Mouse (Mus musculus): ENCODE results near the gene Chd2.
"Not testable (repeated sequence)": the region's sequence is repeated elsewhere in the genome, so short reads cannot be mapped to it uniquely, and the experiment has no call there.

Gene Chd2

DNA sequence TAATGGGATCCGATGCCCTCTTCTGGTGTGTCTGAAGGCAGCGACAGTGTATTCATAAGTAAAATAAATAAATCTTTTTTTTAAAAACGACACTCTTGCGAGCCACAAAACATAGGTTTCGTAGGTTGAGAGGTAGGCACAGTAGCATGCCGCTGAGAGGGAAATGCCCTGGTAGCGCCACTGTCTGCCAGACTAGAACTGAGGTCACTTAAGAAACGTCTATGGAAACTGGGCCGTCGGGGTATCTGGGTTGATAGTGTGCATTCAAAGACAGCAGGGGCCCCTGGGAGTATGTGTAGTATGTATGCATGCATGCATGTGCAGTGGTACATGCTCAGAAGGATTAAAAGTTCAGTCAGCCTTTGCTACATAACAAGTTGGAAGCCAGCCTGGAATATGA is 21.4 kb downstream of the Chd2 start:
- no peak for DNase-seq

DNA sequence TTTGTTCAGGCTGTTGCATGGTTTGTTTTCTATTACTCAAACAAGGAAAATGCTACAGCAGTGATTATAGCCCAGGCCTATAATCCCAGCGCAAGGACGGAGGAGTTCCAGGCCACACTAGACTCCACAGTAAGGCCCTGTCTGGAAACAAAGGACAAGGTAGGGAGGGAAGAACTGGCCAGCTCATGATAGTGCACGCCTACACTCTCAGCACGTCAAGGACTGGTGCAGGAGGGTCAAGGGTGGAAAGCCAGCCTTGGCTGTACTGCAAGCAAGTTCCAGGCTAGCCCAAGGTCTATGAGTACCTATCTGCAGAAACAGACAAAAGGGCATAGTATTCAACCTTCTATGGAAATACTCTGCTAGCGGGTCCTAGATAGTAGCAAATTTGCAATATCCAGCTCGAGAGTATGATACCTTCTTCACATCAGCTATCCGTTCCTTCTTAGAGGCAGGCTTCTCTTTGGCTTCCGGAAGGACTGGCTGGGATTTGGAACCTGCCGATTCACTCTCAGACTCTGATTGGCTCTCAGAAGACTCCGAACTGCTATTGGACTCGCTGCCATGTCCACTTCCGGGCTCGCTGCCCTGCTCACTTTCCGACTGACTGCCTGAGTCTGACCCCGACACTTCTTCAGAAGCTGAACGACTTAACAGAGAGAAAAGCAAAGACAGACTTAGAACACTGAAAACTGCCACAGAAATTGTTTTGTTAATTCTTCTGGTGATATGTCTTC is 22.4 kb downstream of the Chd2 start:
- no peak for DNase-seq

DNA sequence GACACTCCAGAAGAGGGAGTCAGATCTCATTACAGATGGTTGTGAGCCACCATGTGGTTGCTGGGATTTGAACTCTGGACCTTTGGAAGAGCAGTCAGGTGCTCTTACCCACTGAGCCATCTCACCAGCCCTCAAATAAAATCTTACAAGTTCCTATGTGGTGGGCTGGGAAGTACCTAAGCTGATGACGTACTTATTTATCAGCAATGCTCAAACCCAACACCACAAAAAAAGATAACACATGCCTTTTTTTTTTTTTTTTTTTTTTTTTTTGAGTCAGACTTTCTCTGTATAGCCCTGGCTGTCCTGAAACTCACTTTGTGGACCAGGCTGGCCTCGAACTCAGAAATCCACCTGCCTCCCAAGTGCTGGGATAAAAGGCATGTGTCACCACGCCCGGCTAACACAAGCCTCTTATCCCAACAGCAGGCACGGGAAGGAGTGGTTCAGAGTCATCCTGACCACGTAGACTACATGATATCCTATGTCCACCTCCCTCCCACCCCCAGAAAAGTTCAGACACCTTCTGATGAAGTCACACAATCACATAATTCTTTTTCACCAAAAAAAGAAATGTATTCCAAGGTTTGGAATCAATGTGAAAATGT is 23.2 kb downstream of the Chd2 start:
- not testable (repeated sequence) for DNase-seq

DNA sequence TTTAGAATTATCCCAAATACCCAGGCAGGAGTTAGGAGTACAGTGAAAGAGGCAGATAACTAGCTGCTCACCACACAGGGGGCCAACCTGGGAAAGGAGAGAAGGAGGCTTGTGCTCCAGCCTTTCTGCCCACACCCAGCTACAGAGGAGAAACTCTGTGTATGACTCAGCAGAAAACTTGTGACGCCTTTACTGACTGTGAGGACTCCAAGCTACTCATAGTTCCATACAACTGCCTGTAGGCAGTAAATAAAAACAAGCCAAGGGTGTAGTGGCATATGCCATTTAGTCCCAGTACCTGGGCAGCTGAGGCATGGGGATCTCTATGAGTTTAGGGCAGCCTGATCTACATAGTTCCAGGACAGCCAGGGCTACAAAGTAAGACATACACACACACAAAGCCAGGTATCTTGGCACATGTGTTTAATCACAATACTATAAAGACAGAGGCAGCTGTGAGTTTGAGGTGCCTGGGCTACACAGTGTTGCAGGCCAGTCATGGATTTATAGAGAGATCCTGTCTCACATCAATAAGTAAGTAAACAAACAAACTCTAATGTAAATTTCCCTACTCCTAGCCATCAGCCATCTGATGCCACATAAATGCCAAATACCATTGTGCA is 24.1 kb downstream of the Chd2 start:
- DNase-seq: no peak

DNA sequence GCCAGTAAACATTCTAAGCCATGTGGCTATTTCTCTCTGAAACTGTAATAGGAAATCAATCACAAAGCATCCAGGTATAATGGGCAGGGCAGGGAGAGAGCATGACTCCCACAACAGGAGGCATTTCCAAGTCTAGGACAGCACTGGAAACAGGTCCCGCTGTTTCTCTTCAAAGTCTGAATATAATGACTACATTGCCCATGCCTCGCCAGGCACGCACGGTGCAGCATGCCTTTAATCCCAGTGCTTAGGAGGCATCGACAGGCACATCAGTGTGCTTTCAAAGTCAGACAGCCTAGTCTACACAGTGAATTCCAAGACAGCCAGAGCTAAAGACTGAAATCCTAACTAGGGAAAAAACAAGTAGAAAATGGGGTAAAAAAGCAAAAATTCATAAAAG is 24.8 kb downstream of the Chd2 start:
- DNase-seq: no peak

DNA sequence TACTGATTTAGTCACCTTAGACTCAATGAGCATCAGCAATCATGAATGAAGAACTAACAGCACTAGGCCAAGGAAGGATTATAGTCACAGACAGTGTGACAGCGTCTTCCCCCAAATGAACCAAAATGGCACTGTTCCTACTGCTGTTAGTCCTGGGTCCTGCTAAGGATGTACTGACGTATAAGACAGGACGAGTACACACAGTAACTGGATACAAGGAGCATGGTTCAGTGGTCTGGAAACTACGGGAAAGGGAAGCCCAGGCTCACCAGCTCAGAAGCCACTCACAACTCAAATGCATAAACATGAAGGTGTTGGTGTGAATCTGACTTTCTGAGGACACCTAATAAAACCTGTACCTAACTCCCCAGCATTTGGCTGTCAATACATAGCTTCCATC is 27.1 kb downstream of the Chd2 start:
- no peak for DNase-seq

DNA sequence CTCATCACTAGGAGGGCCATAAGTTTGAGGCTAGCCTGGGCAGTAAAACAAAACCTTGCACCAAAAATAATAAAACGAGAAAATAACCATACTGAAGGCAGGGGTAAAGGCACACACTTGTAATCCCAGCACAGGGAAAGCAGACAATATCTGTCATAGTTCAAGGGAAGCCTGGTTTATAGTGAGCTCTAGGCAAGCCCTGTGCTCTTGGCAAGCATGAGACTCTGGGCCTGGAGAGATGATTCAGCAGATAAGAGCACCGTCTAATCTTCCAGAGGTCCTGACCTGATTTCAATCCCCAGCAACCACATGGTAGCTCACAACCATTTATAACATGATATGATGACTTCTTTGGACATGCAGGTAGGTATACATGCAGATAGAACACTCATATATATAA is 29.2 kb downstream of the Chd2 start:
- no peak for DNase-seq

DNA sequence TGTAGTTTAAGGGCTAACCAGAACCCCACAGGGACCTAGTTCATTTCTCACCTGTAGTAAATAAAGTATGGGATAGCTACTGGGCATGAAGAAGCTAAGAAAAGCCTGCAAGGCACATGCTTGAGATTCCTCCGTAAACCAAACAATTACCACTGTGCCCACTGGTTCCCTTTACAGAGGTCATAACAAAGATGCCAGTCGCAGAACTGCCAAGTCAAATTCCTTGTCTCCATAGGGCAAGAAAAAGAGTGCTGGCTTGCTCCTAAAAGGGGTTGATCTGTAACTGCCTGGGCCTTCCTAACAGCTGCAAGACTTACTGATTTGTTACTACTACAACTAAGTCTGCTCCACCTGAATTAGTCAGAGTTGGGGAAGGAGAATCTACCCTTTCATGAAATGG is 32.9 kb downstream of the Chd2 start:
- no peak for DNase-seq

DNA sequence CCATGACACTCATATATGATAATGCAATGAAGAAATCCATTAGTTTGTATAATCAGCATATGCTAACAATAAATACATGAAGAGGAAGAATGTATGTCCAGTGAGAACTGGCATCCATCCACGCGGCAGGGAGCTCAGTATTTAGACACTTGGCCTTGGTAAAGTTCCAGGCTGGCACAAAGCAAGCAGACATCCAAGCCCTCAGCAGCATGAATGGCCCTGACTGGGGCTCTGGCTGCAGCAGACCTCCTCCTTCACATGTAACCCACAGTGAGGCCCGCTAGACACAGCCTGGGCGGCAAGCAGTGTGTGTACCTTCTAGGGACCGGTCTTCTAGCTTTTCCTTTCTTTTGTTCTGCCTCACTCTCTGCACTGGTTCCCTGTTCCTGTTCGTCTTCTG is 34.1 kb downstream of the Chd2 start:
- no peak for DNase-seq

DNA sequence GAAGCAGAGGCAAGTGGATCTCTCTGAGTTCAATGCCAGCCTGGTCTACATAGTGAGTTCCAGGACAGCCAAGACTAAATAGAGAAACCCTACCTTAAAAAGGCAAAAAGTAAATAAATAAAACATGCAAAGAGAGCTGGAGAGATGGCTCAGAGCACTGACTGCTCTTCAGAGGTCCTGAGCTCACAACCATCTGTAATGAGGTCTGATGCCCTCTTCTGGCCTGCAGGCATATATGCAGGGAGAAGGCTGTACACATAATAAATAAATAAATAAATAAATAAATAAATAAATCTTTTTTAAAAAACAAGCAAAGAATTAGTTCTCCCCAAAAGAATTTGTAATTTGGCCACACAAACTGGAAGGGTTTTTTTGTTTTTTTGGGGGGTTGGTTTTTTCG is 34.8 kb downstream of the Chd2 start:
- DNase-seq: no peak

DNA sequence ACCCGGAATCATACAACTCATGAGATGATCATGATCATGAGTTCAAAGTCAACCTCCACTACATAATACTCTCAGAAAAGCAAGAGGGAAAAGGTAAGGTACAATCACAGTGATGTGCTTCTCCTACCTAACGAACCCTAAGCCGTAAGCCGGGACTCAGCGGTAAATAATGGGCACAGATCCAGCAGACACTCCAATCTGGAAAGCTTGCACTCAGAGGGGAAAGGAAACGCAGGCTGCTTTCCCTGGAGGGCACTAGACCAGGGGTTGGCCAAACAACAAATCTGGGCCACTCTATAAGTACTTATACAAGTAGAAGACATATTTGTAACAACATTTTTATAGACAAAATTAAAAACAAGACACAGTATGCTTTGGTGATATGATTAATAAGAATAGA is 36.4 kb downstream of the Chd2 start:
- DNase-seq: no peak

DNA sequence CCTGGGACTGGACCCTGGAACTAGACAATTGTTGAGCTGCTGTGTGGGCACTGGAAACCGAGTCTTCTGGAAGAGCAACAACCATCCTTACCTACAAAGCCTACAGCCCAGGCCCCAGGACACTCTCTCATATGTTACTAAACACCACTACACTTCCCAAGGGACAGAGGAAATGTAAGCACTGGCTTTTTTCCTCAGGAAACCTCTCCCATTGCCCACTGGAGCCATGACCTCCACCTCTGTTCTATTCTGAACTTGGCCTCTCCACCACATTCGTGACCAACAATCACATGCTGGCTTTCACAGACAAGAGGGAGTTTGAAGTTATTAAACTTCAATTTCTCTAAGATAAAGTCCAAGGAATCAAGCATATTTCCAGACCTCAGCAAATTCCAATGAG is 43.4 kb downstream of the Chd2 start:
- DNase-seq: no peak

DNA sequence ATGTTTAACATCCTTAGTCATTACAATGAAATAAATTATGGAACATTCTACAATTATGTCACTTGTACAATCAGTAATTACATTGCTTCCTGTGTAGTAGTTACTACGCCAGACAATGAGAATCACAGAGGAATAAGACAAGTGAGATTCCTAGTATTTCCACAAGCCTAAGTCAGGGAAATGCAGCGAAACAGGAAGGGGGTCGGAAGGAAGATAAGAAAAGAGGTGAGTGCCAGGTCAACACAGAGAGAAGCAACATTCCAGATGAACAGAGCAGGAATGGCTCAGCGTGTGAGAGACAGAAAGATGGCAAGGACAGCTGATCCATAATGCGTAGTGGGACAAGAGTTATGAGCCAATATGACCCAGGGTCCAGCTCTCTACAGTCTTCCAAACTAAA is 52.4 kb downstream of the Chd2 start:
- DNase-seq: no peak

DNA sequence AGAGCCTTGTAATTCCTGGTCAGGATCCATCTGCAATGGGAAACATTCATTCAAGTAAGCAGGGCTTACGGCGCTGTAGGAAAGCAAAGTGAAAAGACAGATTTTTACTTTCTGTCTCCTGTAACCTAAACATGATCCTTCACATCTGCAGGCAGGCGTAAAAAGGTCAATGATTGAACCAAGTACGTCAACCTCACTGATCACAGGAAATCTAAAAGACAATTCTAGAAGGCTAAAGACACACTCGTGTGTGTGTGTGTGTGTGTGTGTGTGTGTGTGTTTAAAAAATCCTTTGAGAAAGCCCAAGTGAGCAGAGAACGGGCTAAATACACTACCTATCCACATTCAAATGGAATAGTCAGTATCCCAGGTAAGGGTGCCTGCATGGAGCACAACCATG is 60.5 kb downstream of the Chd2 start:
- DNase-seq: no peak

DNA sequence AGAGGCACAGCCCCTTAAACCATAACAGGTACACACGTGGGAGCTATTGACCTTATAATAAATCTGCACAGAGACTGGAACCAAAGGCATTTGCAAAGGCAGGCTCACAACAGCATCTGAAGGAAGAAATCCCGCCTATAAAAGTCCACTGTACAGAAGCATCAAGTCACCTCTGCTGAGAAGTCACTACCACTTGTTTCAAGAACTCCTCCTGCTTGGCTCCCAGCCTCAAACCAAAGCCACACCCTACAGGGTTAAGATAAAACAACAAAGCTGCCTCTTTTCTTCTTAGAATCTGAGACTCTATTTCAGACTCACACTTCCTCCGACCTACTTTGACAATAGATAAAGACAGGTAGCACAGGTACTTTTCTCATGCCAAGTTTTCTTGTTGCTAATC is 62.1 kb downstream of the Chd2 start:
- no peak for DNase-seq

DNA sequence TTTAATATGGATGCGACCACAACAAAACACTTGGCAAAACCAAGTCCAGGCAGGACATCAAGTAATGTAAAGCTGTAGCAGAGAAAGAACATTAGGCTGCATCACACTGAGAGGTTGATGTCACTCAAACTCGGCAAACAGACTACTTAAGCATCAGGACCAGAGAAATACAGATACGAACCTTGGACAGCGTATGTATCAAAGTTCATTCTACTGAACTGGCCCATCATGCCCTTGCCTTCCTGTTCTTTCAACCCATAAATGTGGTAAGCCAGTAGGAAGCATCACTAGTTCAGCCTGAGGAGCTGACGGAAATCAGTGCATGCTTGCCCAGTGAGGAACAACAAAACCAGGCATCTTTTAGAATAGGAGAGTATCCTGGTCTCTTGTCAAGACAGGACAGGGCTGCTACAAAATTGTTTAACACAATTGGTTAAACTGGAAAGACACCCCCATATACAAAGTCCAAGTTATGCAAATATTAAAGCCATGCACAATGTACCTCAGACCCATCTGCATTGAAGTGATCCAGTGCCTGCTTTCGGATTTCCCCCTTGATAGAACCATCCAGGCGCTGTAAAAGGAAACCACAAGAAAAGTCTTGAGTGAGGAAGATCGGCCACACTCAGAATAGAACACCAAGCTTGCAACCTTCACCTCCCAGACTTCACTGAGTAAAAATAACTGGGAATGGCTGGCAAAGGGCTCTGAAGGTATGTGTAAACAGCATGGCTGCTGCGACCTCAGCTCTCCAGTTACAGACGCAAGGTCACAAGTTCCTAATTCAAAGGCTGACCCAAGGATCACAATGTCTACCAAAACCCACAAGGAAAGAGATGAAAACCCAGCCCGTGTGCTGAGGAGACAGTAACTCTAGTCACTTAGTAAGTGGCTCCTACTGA is 63.2 kb downstream of the Chd2 start:
- DNase-seq: no peak

DNA sequence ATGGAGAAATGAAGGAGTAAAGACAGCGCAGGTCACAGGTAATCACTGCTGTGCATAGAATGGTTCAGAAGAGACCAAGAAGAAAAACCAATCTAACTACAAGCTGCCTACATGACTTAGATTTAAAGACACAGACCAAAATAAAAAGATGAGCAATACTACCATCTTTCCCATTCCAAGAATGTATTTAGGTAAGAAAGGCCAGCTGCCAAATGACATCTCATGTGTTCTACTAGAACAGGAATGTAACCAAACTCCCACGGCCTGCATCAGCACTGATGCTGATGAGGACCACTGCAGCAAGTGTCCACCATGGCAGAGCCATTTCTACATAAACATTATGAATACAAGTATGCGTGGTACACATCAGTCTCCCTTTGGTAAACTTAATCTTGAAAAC is 73.9 kb downstream of the Chd2 start:
- DNase-seq: no peak

DNA sequence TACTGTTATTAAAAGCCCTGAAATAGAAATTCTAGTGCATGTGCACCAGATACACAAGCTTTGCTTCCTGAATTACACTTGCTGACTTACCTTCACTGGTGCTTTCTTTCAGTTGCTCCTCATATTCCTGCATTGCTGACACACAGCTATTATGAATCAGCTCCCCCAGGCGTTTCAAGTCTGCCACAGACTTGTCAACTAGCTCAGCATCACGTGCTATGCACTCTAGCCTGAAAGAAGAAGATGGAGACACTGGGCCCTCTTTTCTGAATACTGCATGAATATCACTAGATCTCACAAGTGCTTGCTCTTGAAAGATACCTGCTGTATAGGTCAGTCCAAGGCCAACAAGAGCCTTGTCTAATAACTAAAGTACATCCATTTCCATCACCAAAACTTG is 78.1 kb downstream of the Chd2 start:
- DNase-seq: no peak

DNA sequence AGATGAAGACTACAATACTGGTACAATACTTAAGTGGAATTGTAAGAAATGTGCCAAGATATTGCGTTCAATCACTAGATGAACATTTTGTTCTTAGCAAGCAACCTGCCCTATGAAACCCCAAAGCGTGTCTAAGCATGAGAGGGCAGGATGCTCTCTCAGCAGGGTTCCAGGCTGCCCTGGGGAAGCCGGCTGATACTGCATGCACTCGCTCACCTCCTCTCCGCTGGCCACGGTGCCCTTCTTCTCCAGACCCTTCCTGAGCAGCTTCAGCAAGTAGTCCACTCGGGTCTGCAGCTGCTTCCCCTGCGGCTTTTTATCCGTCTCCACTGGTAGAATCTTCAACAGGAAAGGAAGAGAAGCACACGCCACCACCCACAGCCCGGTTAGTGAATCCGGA is 87.5 kb downstream of the Chd2 start:
- DNase-seq: no peak

DNA sequence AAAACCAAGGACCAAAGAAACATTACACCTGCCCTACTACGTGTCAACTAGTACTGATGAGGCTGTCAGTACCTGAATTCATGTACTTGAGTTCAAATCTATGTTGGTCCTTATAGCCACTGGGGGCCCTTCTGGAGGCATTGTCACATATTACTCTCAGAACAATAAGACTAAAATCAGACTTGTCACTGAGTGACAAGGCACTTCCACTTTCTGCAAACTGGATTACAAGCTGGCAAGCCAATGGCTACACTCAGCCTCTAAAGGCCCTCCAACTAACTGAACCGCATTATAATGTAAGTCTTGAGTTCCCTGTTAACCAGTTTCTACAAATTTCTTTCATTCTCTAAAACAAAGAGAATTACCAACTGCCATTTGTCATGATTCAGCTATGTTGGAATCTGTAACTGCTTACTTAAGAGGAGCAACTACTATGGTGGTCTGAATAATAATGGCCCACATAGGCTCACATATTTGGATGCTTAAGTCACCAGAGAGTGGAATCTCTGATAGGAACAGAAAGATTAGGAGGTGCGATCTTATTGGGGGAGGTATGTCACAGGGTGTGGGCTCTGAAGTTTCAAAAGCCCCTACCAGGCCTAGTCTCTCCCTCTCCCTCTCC is 89.3 kb downstream of the Chd2 start:
- no peak for DNase-seq

DNA sequence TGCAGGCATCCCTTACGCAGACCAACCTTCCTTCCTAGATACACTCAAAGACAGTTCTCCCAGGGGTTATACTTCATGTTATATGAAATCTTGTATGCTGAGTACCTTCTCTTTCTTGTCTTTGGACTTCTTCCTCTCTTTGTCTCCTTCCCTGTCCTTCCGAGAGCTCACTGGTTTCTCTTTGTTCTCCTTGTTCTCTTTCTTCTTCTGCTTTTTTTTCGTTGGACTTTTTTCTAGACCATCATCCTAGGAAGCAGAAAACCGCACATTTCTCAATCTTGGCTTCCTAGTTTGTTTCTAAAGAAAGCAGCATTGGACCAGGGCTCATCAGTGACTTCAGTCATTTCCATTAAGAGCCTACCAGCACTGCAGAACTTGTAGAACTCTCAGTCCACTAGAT is 90.0 kb downstream of the Chd2 start:
- no peak for DNase-seq

DNA sequence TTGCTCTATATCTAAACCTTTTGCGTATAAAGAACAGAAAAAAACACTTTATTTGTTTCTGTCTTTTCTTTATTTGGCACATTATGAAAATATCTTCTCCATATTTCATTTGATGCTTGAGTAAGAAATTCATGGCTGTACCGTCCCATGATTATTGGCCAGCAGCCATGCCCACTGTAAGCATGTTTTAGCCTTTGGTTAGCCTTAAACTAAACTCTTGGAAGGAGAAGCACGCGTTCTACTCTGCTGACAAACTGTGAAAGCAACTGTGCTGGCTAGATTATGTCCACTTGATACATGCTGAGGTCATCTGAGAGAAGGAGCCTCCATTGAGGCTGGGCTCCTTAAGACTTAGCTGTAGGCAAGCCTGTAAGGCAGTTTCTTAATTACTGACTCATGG is 99.4 kb downstream of the Chd2 start:
- peak; percentile 63 to 70 for DNase-seq

DNA sequence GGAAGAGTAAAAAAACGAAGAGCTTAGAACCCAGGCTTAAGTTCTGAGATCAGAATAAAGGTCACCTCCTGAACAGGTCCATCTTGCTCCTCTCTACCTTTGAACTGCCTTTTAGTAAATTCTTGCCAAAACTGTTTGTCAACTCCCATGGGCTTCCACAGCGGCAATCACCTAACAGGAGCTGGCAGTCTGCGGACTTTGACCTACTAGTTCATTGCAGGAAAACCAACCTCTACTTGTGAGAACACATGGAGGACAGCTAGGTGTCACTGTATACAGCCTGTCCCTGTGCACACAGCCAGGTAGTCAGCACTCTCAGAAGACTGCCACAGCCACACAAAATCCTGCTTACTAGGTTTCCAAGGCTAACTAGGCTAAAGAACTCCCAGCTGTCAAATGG is 99.8 kb downstream of the Chd2 start:
- peak; percentile 56 to 77 for DNase-seq
